Mouse (Mus musculus) forebrain, embryonic 15.5 days (tissue): ENCODE measurements around the gene Gm8297. TPM values are rescaled to one million over a fixed set of nuclear protein-coding genes. Genes with fewer than 3 reads are reported as not detected.
"Not testable (repeated sequence)": the region's sequence is repeated elsewhere in the genome, so short reads cannot be mapped to it uniquely, and the experiment has no call there.

Source experiments
- ATAC-seq: fragments of 200-750 bp; cut with Nextera tagmentation; replicated peaks from 2 replicates; pipeline ENCODE4 v1.8.0; 2017; ENCODE audit warnings: mild to moderate bottlenecking, moderate TSS enrichment, moderate library complexity
- H3K27ac ChIP-seq: fragments of 300-500 bp; sonication (generic); replicated peaks from 2 replicates; pipeline ENCODE4 v1.5.1; 2015; ENCODE audit warnings: mild to moderate bottlenecking, inconsistent platforms
- H3K27me3 ChIP-seq: fragments of 300-500 bp; sonication (generic); 2 replicates; pipeline ENCODE4 v1.6.1; 2015; ENCODE audit warnings: inconsistent platforms
- H3K36me3 ChIP-seq: fragments of 300-500 bp; sonication (generic); 2 replicates; pipeline ENCODE4 v1.6.1; 2015; ENCODE audit warnings: mild to moderate bottlenecking, inconsistent platforms
- H3K4me1 ChIP-seq: fragments of 300-500 bp; sonication (generic); 2 replicates; pipeline ENCODE4 v1.6.1; 2015; ENCODE audit warnings: inconsistent platforms
- H3K4me2 ChIP-seq: fragments of 300-500 bp; sonication (generic); replicated peaks from 2 replicates; pipeline ENCODE4 v1.6.1; 2015; ENCODE audit warnings: mild to moderate bottlenecking, inconsistent platforms
- H3K4me3 ChIP-seq: fragments of 300-500 bp; sonication (generic); 2 replicates; pipeline ENCODE4 v1.5.1; 2015; ENCODE audit warnings: mild to moderate bottlenecking, inconsistent platforms
- H3K9ac ChIP-seq: fragments of 300-500 bp; sonication (generic); replicated peaks from 2 replicates; pipeline ENCODE4 v1.6.1; 2015; ENCODE audit warnings: mild to moderate bottlenecking, inconsistent platforms
- H3K9me3 ChIP-seq: fragments of 300-500 bp; sonication (generic); 2 replicates; pipeline ENCODE4 v1.6.1; 2016; ENCODE audit warnings: inconsistent platforms
- WGBS: fragments of 180-500 bp; shearing (Covaris S2); methylation state at CpG from one replicate; pipeline ENCODE4 v1.1.7; 2015; ENCODE audit warnings: mixed read lengths; 5-methylcytosine and 5-hydroxymethylcytosine counted together
- polyA plus RNA-seq: library from polyadenylated mRNA; unstranded; fragments of >200 nt; fragmentation: Nextera tagmentation; extraction: Ambion mirVana; gene quantifications from 2 replicates; pipeline ENCODE4 v1.2.1, GENCODE M21; 2015

Gene Gm8297
- polyA plus RNA-seq: not detected in 2 replicates

GRCm38 (mm10) chr14:4983635-4984034, at the start of gene Gm8297:
Gene Gm8297, plus strand, starts transcription at chr14:4983935.
- H3K27me3 ChIP-seq, H3K4me3 ChIP-seq, H3K4me2 ChIP-seq, H3K9me3 ChIP-seq, H3K27ac ChIP-seq, H3K4me1 ChIP-seq, H3K9ac ChIP-seq, H3K36me3 ChIP-seq, ATAC-seq: not testable (repeated sequence)

GRCm38 (mm10) chr14:5015591-5015990, 31.9 kb downstream of the Gm8297 start, which contains the start of gene Gm3298:
Gene Gm3298, plus strand, starts transcription at chr14:5015891.
- H3K9me3 ChIP-seq, H3K36me3 ChIP-seq, H3K27ac ChIP-seq, H3K4me3 ChIP-seq, H3K27me3 ChIP-seq, H3K9ac ChIP-seq, H3K4me1 ChIP-seq, H3K4me2 ChIP-seq, ATAC-seq: not testable (repeated sequence)
- 80% methylated on average over 1 of the region's 2 CpGs for WGBS

Other genes with a start within 250 kb of the Gm8297 start
- not detected in 2 replicates for gene Gm9602, start 207.6 kb upstream of the Gm8297 start, polyA plus RNA-seq
- not detected in 2 replicates for gene Gm3269, start 145.8 kb upstream of the Gm8297 start, polyA plus RNA-seq
- 2.3 and 3.2 TPM in 2 replicates for gene Gm3264, start 128.4 kb upstream of the Gm8297 start, polyA plus RNA-seq
- not detected in 2 replicates for gene Gm3278, start 91.5 kb upstream of the Gm8297 start, polyA plus RNA-seq
- gene Gm3298, start 32.0 kb downstream of the Gm8297 start, polyA plus RNA-seq: not detected in 2 replicates
- not detected in 2 replicates for gene 4930555G01Rik, start 66.7 kb downstream of the Gm8297 start, polyA plus RNA-seq
- gene Gm8281, start 87.1 kb downstream of the Gm8297 start, polyA plus RNA-seq: 6.7 and 6.9 TPM in 2 replicates
- not detected in 2 replicates for gene Gm8279, start 147.6 kb downstream of the Gm8297 start, polyA plus RNA-seq
- not detected in 2 replicates for gene Gm3317, start 180.6 kb downstream of the Gm8297 start, polyA plus RNA-seq
- not detected in 2 replicates for gene Gm8271, start 201.9 kb downstream of the Gm8297 start, polyA plus RNA-seq